In the genomic region with DNA sequence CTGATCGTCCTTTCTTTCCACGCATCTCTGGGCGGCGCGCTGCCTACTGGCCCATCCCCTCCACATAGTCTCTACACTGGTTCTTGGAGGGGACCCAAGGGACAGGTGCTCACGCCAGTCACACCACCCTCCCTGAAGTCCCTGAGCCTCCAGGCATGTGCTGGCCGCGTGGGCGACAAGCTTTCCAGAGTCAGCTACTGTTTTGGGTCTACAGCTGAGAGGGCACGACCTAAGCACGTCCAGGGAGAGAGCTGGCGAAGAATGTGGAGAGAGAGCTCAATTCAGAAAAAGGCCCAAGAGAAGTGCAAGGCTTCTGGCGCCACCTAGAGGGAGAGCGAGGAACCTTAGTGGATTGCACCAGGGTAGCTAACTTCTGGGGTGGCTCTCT, we compare ENCODE assay signal across 8 mouse cellular contexts. TPM values are rescaled to one million over a fixed set of nuclear protein-coding genes. Genes with fewer than 3 reads are reported as not detected.
DNase-seq lines count a peak whose midpoint lies in the region; ATAC-seq and TF ChIP-seq lines count a peak whose summit lies in the region.

No protein-coding gene starts in this region.

- H3K27ac ChIP-seq in gastrocnemius, adult 2 months: peak overlapping the region; percentile 94
- 0 out of 2 replicates have a peak overlapping the region, but pooled peaks have one; percentile 11 for H3K27ac ChIP-seq in hindbrain, postnatal 0 days

- no peaks in the 10 kb centered on the region for H3K9me3 ChIP-seq in hindbrain, postnatal 0 days (ENCODE audit: low read length)

- peaks cover 9% of the 10 kb centered on the region; the same call in 1 of the 2 replicates for H3K27me3 ChIP-seq in hindbrain, postnatal 0 days (ENCODE audit: insufficient read depth, low read length)

- H3K4me2 ChIP-seq in hindbrain, postnatal 0 days (ENCODE audit: low read depth, low read length): peak overlapping the region; percentile 57

- peak; percentile 98 for TF ChIP-seq CTCF in gastrocnemius, adult 2 months (IDR thresholded peaks at IDR 0.05)
- peak; percentile 89 for TF ChIP-seq CTCF in hindbrain, postnatal 0 days (IDR thresholded peaks at IDR 0.05; ENCODE audit: low read depth)

- under 1% methylated on average over 14 of the region's 14 CpGs for WGBS in hindbrain, postnatal 0 days

- peak overlapping the region; percentile 88 for H3K4me3 ChIP-seq in gastrocnemius, adult 2 months
- H3K4me3 ChIP-seq in hindbrain, postnatal 0 days (ENCODE audit: low read length): peak overlapping the region; percentile 42

- DNase-seq in ZHBTc4 (ENCODE audit: low read depth, low spot score): peak; percentile 91
- DNase-seq in cerebellum, postnatal 4 days (ENCODE audit: low spot score in 2 of 2): peak; percentile 72 to 87
- DNase-seq in gastrocnemius, adult 2 months: peak; percentile 93
- peak; percentile 88 for DNase-seq in hindbrain, postnatal 0 days (ENCODE audit: low spot score)
- DNase-seq in left cerebral cortex, adult 18-20 months (ENCODE audit: low spot score in 2 of 2): peak; percentile 62 to 72
- DNase-seq in lung, postnatal 4 days: peak; percentile 86 to 91
- peak; percentile 93 for DNase-seq in retina, postnatal 1 day
- DNase-seq in urinary bladder, postnatal 10 days (ENCODE audit: low spot score): peak; percentile 55

- no peaks in the 10 kb centered on the region for H3K4me1 ChIP-seq in hindbrain, postnatal 0 days (ENCODE audit: insufficient read depth, low read length)

- no peaks in the 10 kb centered on the region for H3K36me3 ChIP-seq in hindbrain, postnatal 0 days (ENCODE audit: insufficient read depth, low read length)

- intact Hi-C loops in gastrocnemius, adult 2 months (cut with DNase I): loop anchor here (1.0 kb wide), 1 partner anchor 14 kb away; no protein-coding TSS in a partner anchor

- 0 out of 2 replicates have a peak overlapping the region, but pooled peaks have one; percentile 9 for H3K9ac ChIP-seq in hindbrain, postnatal 0 days (replicated peaks; ENCODE audit: low read length)

- peak; percentile 69 for ATAC-seq in hindbrain, postnatal 0 days

RNA-seq across cellular contexts. Expression of a gene that starts 0.8 kb away (rescaled TPM):
- total RNA-seq in gastrocnemius, adult 2 months (2021): 100 to 1,000 TPM; 494 to 503 TPM
- total RNA-seq in hindbrain, postnatal 0 days (2014; rRNA removed): 9.5 and 12.8 TPM in 2 replicates
- polyA plus RNA-seq in hindbrain, postnatal 0 days (2015; fragmentation: Nextera tagmentation; extraction: Ambion mirVana): 6.1 and 6.5 TPM in 2 replicates
- 1 to 10 TPM; 4.9 to 6.4 TPM for total RNA-seq in left cerebral cortex, adult 18-20 months (2021)

RNA-seq across cellular contexts. Expression of a gene that starts 13.2 kb away (rescaled TPM):
- 10 to 100 TPM in 1 of 2 experiments, 1 to 10 TPM in 1; 8.0 to 16.5 TPM for total RNA-seq in gastrocnemius, adult 2 months (2021)
- total RNA-seq in hindbrain, postnatal 0 days (2014; rRNA removed): 23.9 and 31.1 TPM in 2 replicates
- polyA plus RNA-seq in hindbrain, postnatal 0 days (2015; fragmentation: Nextera tagmentation; extraction: Ambion mirVana): 3.3 and 5.9 TPM in 2 replicates
- total RNA-seq in left cerebral cortex, adult 18-20 months (2021): 1 to 10 TPM; 4.6 to 6.5 TPM

RNA-seq across cellular contexts. Expression of a gene that starts 15.8 kb away (rescaled TPM):
- not detected for total RNA-seq in gastrocnemius, adult 2 months (2021)
- not detected in 2 replicates for total RNA-seq in hindbrain, postnatal 0 days (2014; rRNA removed)
- polyA plus RNA-seq in hindbrain, postnatal 0 days (2015; fragmentation: Nextera tagmentation; extraction: Ambion mirVana): 0.18 and 0.19 TPM in 2 replicates
- not detected for total RNA-seq in left cerebral cortex, adult 18-20 months (2021)

RNA-seq across cellular contexts. Expression of a gene that starts 27.0 kb away (rescaled TPM):
- total RNA-seq in gastrocnemius, adult 2 months (2021): 100 to 1,000 TPM; 413 to 433 TPM
- total RNA-seq in hindbrain, postnatal 0 days (2014; rRNA removed): 491 and 500 TPM in 2 replicates
- polyA plus RNA-seq in hindbrain, postnatal 0 days (2015; fragmentation: Nextera tagmentation; extraction: Ambion mirVana): 1,157 and 1,160 TPM in 2 replicates
- total RNA-seq in left cerebral cortex, adult 18-20 months (2021): 100 to 1,000 TPM; 431 to 468 TPM

RNA-seq across cellular contexts. Expression of a gene that starts 32.2 kb away (rescaled TPM):
- 100 to 1,000 TPM; 217 to 261 TPM for total RNA-seq in gastrocnemius, adult 2 months (2021)
- total RNA-seq in hindbrain, postnatal 0 days (2014; rRNA removed): 37.7 and 40.9 TPM in 2 replicates
- 24.7 and 25.0 TPM in 2 replicates for polyA plus RNA-seq in hindbrain, postnatal 0 days (2015; fragmentation: Nextera tagmentation; extraction: Ambion mirVana)
- 100 to 1,000 TPM; 111 to 121 TPM for total RNA-seq in left cerebral cortex, adult 18-20 months (2021)

Comparison
In these comparisons a context has a peak if more than half of its experiments do, and no peak if none do; other contexts are left out.
1. Peak in every context shown above with its lines: DNase-seq, ATAC-seq, H3K4me3 ChIP-seq and H3K27ac ChIP-seq.
2. RNA of a gene that starts 0.8 kb away (total RNA-seq): 494 to 503 TPM in gastrocnemius, adult 2 months; 9.5 to 12.8 TPM in hindbrain, postnatal 0 days and 4.9 to 6.4 TPM in left cerebral cortex, adult 18-20 months; every median in the first group is over 10 times any median in the second.